ENCODE assay signal across 8 mouse cellular contexts in genomic region chr11:94326961-94327411, GRCm38 (mm10). TPM values are rescaled to one million over a fixed set of nuclear protein-coding genes. Genes with fewer than 3 reads are reported as not detected.
DNase-seq lines count a peak whose midpoint lies in the region; ATAC-seq lines count a peak whose summit lies in the region.

No protein-coding gene starts in this region.

- intact Hi-C loops in gastrocnemius, postnatal 14 days (cut with DNase I; ENCODE audit: low total_unique reads): no loop called here

- no peaks in the 10 kb centered on the region for H3K9me3 ChIP-seq in heart, embryonic 12.5 days (replicated peaks)
- no peaks in the 10 kb centered on the region for H3K9me3 ChIP-seq in neural tube, embryonic 14.5 days (ENCODE audit: control insufficient read depth, low read length)

- no peak; the same call in 1 of the 2 replicates for ATAC-seq in heart, embryonic 12.5 days (ENCODE audit: insufficient number of reproducible peaks, low FRiP score)
- peak; percentile 85 for ATAC-seq in neural tube, embryonic 14.5 days (ENCODE audit: low read depth)

- peak overlapping the region; percentile 100 for H3K27ac ChIP-seq in heart, embryonic 12.5 days (ENCODE audit: poor library complexity, severe bottlenecking)
- peak overlapping the region; percentile 98 for H3K27ac ChIP-seq in neural tube, embryonic 14.5 days (ENCODE audit: low read depth, low read length)

- H3K4me2 ChIP-seq in heart, embryonic 12.5 days: peak overlapping the region; percentile 71
- H3K4me2 ChIP-seq in neural tube, embryonic 14.5 days (ENCODE audit: low read depth, low read length): peak overlapping the region; percentile 70

- DNase-seq in kidney, adult 11 months: peak; percentile 44
- DNase-seq in kidney, postnatal 10 days: no peak
- DNase-seq in cerebellum, postnatal 14 days: peak; percentile 77 to 81
- peak; percentile 44 for DNase-seq in kidney, postnatal 14 days
- no peak for DNase-seq in gastrocnemius, adult 8-10 months (ENCODE audit: low spot score in 2 of 2)
- DNase-seq in gastrocnemius, postnatal 14 days: no peak

- WGBS in heart, embryonic 12.5 days: 4% methylated on average over 10 of the region's 10 CpGs
- under 1% methylated on average over 10 of the region's 10 CpGs for WGBS in neural tube, embryonic 14.5 days

- peak overlapping the region; percentile 27 for H3K4me3 ChIP-seq in heart, embryonic 12.5 days
- peak overlapping the region; percentile 71; the same call in 1 of the 2 replicates for H3K4me3 ChIP-seq in neural tube, embryonic 14.5 days (ENCODE audit: low read depth, low read length)

- H3K9ac ChIP-seq in heart, embryonic 12.5 days: peak overlapping the region; percentile 69
- H3K9ac ChIP-seq in neural tube, embryonic 14.5 days (replicated peaks; ENCODE audit: low read depth, low read length): peak overlapping the region; percentile 95

- peaks cover 29% of the 10 kb centered on the region for H3K4me1 ChIP-seq in heart, embryonic 12.5 days (replicated peaks)
- H3K4me1 ChIP-seq in neural tube, embryonic 14.5 days (ENCODE audit: control insufficient read depth, insufficient read depth, low read length): peaks cover 31% of the 10 kb centered on the region; the same call in 1 of the 2 replicates

- peaks cover 8% of the 10 kb centered on the region for H3K36me3 ChIP-seq in heart, embryonic 12.5 days
- no peaks in the 10 kb centered on the region for H3K36me3 ChIP-seq in neural tube, embryonic 14.5 days (ENCODE audit: control insufficient read depth, insufficient read depth, low read length)

- no peaks in the 10 kb centered on the region for H3K27me3 ChIP-seq in heart, embryonic 12.5 days (replicated peaks)
- no peaks in the 10 kb centered on the region for H3K27me3 ChIP-seq in neural tube, embryonic 14.5 days (ENCODE audit: control insufficient read depth, insufficient read depth, low read length)

RNA-seq across cellular contexts. Expression of gene Ankrd40, which starts 0.8 kb away (rescaled TPM):
- 54.2 and 54.6 TPM in 2 replicates for polyA plus RNA-seq in heart, embryonic 12.5 days (2016; fragmentation: Nextera tagmentation; extraction: Ambion mirVana)
- 15.7 and 16.2 TPM in 2 replicates for polyA plus RNA-seq in neural tube, embryonic 14.5 days (2014; fragmentation: Nextera tagmentation; extraction: Ambion mirVana)
- total RNA-seq in gastrocnemius, adult 8-10 months (2022): 100 to 1,000 TPM; 219 to 291 (median 246) TPM
- total RNA-seq in gastrocnemius, postnatal 14 days (2021): 100 to 1,000 TPM; 136 to 150 TPM

RNA-seq across cellular contexts. Expression of gene Luc7l3, which starts 5.2 kb away (rescaled TPM):
- polyA plus RNA-seq in heart, embryonic 12.5 days (2016; fragmentation: Nextera tagmentation; extraction: Ambion mirVana): 82.0 and 84.6 TPM in 2 replicates
- 126 and 150 TPM in 2 replicates for polyA plus RNA-seq in neural tube, embryonic 14.5 days (2014; fragmentation: Nextera tagmentation; extraction: Ambion mirVana)
- 10 to 100 TPM; 21.7 to 37.7 (median 28.2) TPM for total RNA-seq in gastrocnemius, adult 8-10 months (2022)
- 10 to 100 TPM; 32.2 to 33.1 TPM for total RNA-seq in gastrocnemius, postnatal 14 days (2021)

RNA-seq across cellular contexts. Expression of gene Gm21885, which starts 45.3 kb away (rescaled TPM):
- polyA plus RNA-seq in heart, embryonic 12.5 days (2016; fragmentation: Nextera tagmentation; extraction: Ambion mirVana): 0.35 TPM in 1 of 2 replicates, not detected in the other
- polyA plus RNA-seq in neural tube, embryonic 14.5 days (2014; fragmentation: Nextera tagmentation; extraction: Ambion mirVana): 1.1 TPM in 1 of 2 replicates, not detected in the other
- total RNA-seq in gastrocnemius, adult 8-10 months (2022): not detected
- not detected for total RNA-seq in gastrocnemius, postnatal 14 days (2021)

Comparison
In these comparisons a context has a peak if more than half of its experiments do, and no peak if none do; other contexts are left out.
1. DNase-seq: peak in kidney, adult 11 months (single experiment), cerebellum, postnatal 14 days (2 of 2) and kidney, postnatal 14 days (single experiment); none in kidney, postnatal 10 days (single experiment), gastrocnemius, adult 8-10 months (0 of 2) and gastrocnemius, postnatal 14 days (single experiment).